Mouse (Mus musculus): ENCODE measurements around the gene Tdg. TPM values are rescaled to one million over a fixed set of nuclear protein-coding genes. Genes with fewer than 3 reads are reported as not detected.
A peak's percentile ranks its signal among the peaks of the same experiment; 100 is the strongest.

Gene Tdg
- polyA plus RNA-seq, 1 experiment from 2014 or later: 109 TPM

DNA sequence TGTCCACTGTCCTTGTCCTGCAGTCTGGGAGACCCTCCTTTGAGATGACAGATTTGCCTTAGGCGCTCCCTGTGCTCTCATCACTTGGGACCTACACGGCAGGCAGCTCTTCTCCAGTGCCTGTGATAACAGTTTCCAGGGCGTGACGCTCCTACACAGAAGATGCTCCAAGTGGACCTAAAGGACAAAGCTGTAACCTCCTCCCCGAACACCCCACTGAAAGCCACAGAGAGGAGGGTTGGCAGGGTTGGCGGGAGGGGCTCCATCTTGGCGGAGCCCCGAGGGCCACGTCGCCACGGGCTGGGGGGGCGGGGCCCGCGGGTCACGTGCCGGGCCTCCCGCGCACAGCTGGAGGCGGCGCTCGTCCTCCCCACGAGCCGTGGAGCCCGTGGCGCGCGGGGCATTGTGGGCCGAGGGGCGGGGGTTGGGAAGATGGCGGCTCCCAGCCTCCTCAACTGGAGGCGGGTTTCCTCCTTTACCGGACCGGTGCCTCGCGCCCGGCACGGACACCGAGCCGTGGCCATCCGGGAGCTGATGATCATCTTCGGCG, 69.2 kb downstream of the Tdg start:
- Histone ChIP-seq H3K9ac (peak overlapping the region; percentile 63), H3K4me1 (peaks cover 12% of the 10 kb centered on the region), H3K36me3 (peaks cover 7% of the 10 kb centered on the region; the same call in 1 of the 2 replicates), H3K4me3 (replicated peaks) (peak overlapping the region; percentile 88), H3K9me3 (no peaks in the 10 kb centered on the region), H3K27ac (peak overlapping the region; percentile 74), H3K27me3 (replicated peaks) (no peaks in the 10 kb centered on the region), H3K4me2 (peak overlapping the region; percentile 78)
- WGBS: 1% methylated on average over 42 of the region's 42 CpGs
- peak; percentile 94 for ATAC-seq (ENCODE audit: insufficient read depth, low FRiP score, low read depth)

DNA sequence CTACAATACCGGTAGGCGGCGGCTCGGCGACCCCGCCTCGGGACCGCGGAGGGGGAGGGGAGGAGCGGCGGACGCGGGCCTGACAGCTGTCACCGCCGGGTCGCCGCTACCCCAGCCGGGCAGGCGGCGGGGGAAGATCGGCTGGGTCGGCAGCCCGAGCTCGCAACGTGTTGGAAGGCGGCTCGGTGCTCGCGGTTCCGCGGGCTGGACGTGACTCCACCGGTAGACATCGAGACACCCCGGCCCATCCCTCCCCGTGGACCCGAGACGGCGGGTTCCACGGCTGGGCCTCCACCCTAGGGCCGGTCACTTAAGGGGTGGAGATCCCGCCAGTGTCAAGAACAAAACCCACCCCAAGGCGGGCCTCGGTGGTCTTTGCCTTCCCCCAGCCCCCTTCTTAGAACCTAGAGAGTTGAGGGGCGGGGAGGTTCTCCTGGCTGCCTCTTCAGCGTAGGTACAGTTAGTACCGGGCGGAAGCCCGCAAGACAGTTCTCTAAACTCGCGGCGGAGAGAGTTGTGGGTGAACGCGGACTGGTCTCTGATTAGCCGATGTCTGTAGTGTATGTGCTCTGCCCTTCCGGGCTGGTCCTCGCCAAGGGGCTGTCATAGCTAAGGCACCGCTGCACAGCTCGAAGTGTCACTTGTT, 69.8 kb downstream of the Tdg start:
- Histone ChIP-seq H3K9ac (peak overlapping the region; percentile 63), H3K27ac (peak overlapping the region; percentile 74; the same call in 1 of the 2 replicates), H3K4me3 (replicated peaks) (peak overlapping the region; percentile 88), H3K4me1 (peaks cover 12% of the 10 kb centered on the region), H3K4me2 (peak overlapping the region; percentile 78), H3K36me3 (peaks cover 7% of the 10 kb centered on the region; the same call in 1 of the 2 replicates), H3K9me3 (no peaks in the 10 kb centered on the region), H3K27me3 (replicated peaks) (no peaks in the 10 kb centered on the region)
- peak; percentile 63 for ATAC-seq (ENCODE audit: insufficient read depth, low FRiP score, low read depth)
- under 1% methylated on average over 50 of the region's 59 CpGs for WGBS

Other genes with a start within 250 kb of the Tdg start
- not detected in 2 replicates for gene Gm1553, start 137.2 kb upstream of the Tdg start, polyA plus RNA-seq (2015; fragmentation: Nextera tagmentation; extraction: Ambion mirVana)
- gene 1190007I07Rik, start 6.6 kb upstream of the Tdg start, polyA plus RNA-seq (2015; fragmentation: Nextera tagmentation; extraction: Ambion mirVana): 48.2 and 49.8 TPM in 2 replicates
- 5.8 and 7.0 TPM in 2 replicates for gene Glt8d2, start 60.8 kb downstream of the Tdg start, polyA plus RNA-seq (2015; fragmentation: Nextera tagmentation; extraction: Ambion mirVana)
- 35.0 and 39.5 TPM in 2 replicates for gene Hcfc2, start 66.3 kb downstream of the Tdg start, polyA plus RNA-seq (2015; fragmentation: Nextera tagmentation; extraction: Ambion mirVana)
- gene Nfyb, start 134.3 kb downstream of the Tdg start, polyA plus RNA-seq (2015; fragmentation: Nextera tagmentation; extraction: Ambion mirVana): 46.0 and 47.7 TPM in 2 replicates
- 82.5 and 102 TPM in 2 replicates for gene Txnrd1, start 204.1 kb downstream of the Tdg start, polyA plus RNA-seq (2015; fragmentation: Nextera tagmentation; extraction: Ambion mirVana)
- gene Eid3, start 236.8 kb downstream of the Tdg start, polyA plus RNA-seq (2015; fragmentation: Nextera tagmentation; extraction: Ambion mirVana): 0.23 and 0.65 TPM in 2 replicates